Mouse (Mus musculus) heart, adult 2 months (tissue): ENCODE measurements around the gene Gm1043.

Experiments used
- CTCF ChIP-seq: fragments of 200-600 bp; IDR thresholded peaks from 2 replicates; pipeline ENCODE4 v1.8.1; 2022; ENCODE audit warnings: antibody characterized with exemption, mild to moderate bottlenecking, moderate library complexity
- EP300 ChIP-seq: fragments of 200-500 bp; IDR thresholded peaks from 2 replicates; pipeline ENCODE4 v1.6.1; 2011; ENCODE audit warnings: low read depth, low read length, control low read depth; ENCODE audit not compliant: insufficient read depth
- POLR2A ChIP-seq: fragments of 200-500 bp; IDR thresholded peaks from 2 replicates; pipeline ENCODE4 v1.6.1; 2011; ENCODE audit warnings: mild to moderate bottlenecking, low read depth, low read length, control low read depth; ENCODE audit not compliant: insufficient read depth

GRCm38 (mm10) chr5:37085241-37085640 lies at the start of gene Gm1043:
- no peak for TF ChIP-seq EP300
- no peak for TF ChIP-seq CTCF
- no peak for TF ChIP-seq POLR2A
